Mouse (Mus musculus) heart, postnatal 0 days (tissue): ENCODE results near the gene Fez2.

Source experiments
- CTCF ChIP-seq: IDR thresholded peaks from 2 replicates; pipeline ENCODE4 v1.5.1; 2016; ENCODE audit warnings: antibody characterized with exemption, control low read depth, low read depth
- EP300 ChIP-seq: IDR thresholded peaks from 2 replicates; pipeline ENCODE4 v1.6.1; 2016; ENCODE audit warnings: antibody characterized with exemption, low read depth

DNA sequence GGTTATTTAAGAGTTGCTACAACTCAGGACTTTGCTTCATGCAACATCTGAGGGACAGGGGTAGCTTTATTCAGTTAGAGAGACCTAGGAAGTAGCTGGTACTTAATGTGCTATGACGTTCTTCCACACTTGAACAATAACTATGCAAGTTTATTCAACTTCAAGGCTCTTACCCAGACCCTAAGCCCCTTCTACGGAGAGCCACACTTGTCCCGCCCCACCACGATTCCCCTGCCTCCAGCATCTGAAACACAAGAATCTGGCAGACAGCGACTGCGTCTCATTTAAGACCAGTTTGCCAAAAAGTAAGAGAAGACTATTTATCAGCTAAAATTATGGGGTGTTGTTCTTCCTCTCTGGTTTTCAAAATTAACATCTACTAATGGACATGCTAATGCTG lies 33.9 kb upstream of the Fez2 start:
- TF ChIP-seq CTCF (no peak), EP300 (no peak)
